Mouse (Mus musculus) kidney, adult 18-20 months (tissue): Measurements from ENCODE around the gene Spaar.
A peak's percentile ranks its signal among the peaks of the same experiment; 100 is the strongest.
"Not testable (repeated sequence)": the region's sequence is repeated elsewhere in the genome, so short reads cannot be mapped to it uniquely, and the experiment has no call there.

ENCODE experiments used
- DNase-seq: peaks from one replicate; pipeline ENCODE4 v3.0.0; 2021

Gene Spaar

GRCm38 (mm10) chr4:43729126-43729525 lies 708 bp upstream of the Spaar start:
- DNase-seq: no peak

GRCm38 (mm10) chr4:43730750-43731297 lies 990 bp downstream of the Spaar start:
- DNase-seq: no peak

- DNase-seq: no peak
These were observed 2.3 kb downstream of the Spaar start for GRCm38 (mm10) chr4:43732171-43732570.

GRCm38 (mm10) chr4:43733186-43733585 lies 3.4 kb downstream of the Spaar start:
- no peak for DNase-seq

- no peak for DNase-seq
These were observed 7.3 kb downstream of the Spaar start for GRCm38 (mm10) chr4:43737144-43737543.

- DNase-seq: no peak
These were observed 9.3 kb downstream of the Spaar start for GRCm38 (mm10) chr4:43738989-43739674.

- no peak for DNase-seq
These were observed 11.7 kb downstream of the Spaar start for GRCm38 (mm10) chr4:43741526-43741925.

GRCm38 (mm10) chr4:43742637-43743036 lies 12.8 kb downstream of the Spaar start:
- DNase-seq: no peak

- DNase-seq: no peak
These were observed 13.3 kb downstream of the Spaar start for GRCm38 (mm10) chr4:43743099-43743498.

GRCm38 (mm10) chr4:43745187-43745586 lies 15.4 kb downstream of the Spaar start:
- DNase-seq: no peak

- DNase-seq: no peak
These were observed 27.4 kb downstream of the Spaar start for GRCm38 (mm10) chr4:43757213-43757612.

- no peak for DNase-seq
These were observed 30.0 kb downstream of the Spaar start for GRCm38 (mm10) chr4:43759571-43760418.

GRCm38 (mm10) chr4:43760460-43760859 lies 30.6 kb downstream of the Spaar start:
- peak; percentile 29 for DNase-seq

- DNase-seq: no peak
These were observed 31.5 kb downstream of the Spaar start for GRCm38 (mm10) chr4:43761336-43761735.

- peak; percentile 70 for DNase-seq
These were observed 33.6 kb downstream of the Spaar start for GRCm38 (mm10) chr4:43763410-43763809.

- no peak for DNase-seq
These were observed 38.5 kb downstream of the Spaar start for GRCm38 (mm10) chr4:43768341-43768740.

- DNase-seq: no peak
These were observed 39.5 kb downstream of the Spaar start for GRCm38 (mm10) chr4:43769374-43769773.

- no peak for DNase-seq
These were observed 41.1 kb downstream of the Spaar start, which contains the start of gene Olfr159 for GRCm38 (mm10) chr4:43770909-43771308. Gene Olfr159 (minus strand): TSS chr4:43771009.

GRCm38 (mm10) chr4:43771626-43772025 lies 41.8 kb downstream of the Spaar start:
- DNase-seq: no peak

- DNase-seq: no peak
These were observed 42.5 kb downstream of the Spaar start for GRCm38 (mm10) chr4:43772304-43772703.

- DNase-seq: no peak
These were observed 65.5 kb downstream of the Spaar start for GRCm38 (mm10) chr4:43795296-43795695.

GRCm38 (mm10) chr4:43795844-43796243 lies 66.0 kb downstream of the Spaar start:
- DNase-seq: not testable (repeated sequence)

GRCm38 (mm10) chr4:43798936-43799335 lies 69.1 kb downstream of the Spaar start:
- DNase-seq: no peak
